Mouse (Mus musculus): ENCODE results near the gene Slc15a1. TPM values are rescaled to one million over a fixed set of nuclear protein-coding genes. Genes with fewer than 3 reads are reported as not detected.

Gene Slc15a1
- polyA plus RNA-seq, 1 experiment from 2014 or later, result 4.4 TPM

GRCm38 (mm10) chr14:121485722-121486121 is 19.3 kb downstream of the Slc15a1 start:
- no peaks in the 10 kb centered on the region for H3K36me3 ChIP-seq
- H3K4me2 ChIP-seq, result no peak overlapping the region
- no peaks in the 10 kb centered on the region for H3K4me1 ChIP-seq
- no peak overlapping the region for H3K27ac ChIP-seq
- H3K4me3 ChIP-seq, result no peak overlapping the region
- H3K27me3 ChIP-seq, result no peaks in the 10 kb centered on the region
- no peak overlapping the region for H3K9ac ChIP-seq
- WGBS, result 85% methylated on average over 1 of the region's 1 CpGs
- H3K9me3 ChIP-seq, result no peaks in the 10 kb centered on the region
- ATAC-seq (ENCODE audit: insufficient number of reproducible peaks, low FRiP score, low TSS enrichment, low read depth), result no peak

DNA sequence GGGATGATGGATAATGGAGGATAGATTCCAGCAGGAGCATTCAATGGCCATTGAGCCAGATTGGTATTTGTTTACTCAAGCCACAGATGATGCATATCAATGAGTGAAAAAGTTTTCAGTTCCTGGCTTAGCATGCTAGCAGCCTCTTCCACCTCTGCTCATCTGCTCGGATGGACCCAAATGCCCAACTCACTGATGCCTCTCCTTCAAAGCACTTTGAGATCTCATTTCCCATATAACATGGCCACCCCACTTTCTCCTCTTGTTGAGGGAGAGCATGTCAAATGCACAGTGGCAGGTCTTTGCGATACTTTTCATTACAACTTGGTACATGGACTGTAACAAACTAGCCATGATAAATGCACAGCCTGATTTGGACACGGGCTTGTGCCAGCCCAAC is 20.6 kb downstream of the Slc15a1 start:
- no peak for ATAC-seq (ENCODE audit: insufficient number of reproducible peaks, low FRiP score, low TSS enrichment, low read depth)
- 92% methylated on average over 3 of the region's 3 CpGs for WGBS
- no peak overlapping the region for H3K4me2 ChIP-seq
- no peak overlapping the region for H3K4me3 ChIP-seq
- no peaks in the 10 kb centered on the region for H3K4me1 ChIP-seq
- H3K9me3 ChIP-seq, result no peaks in the 10 kb centered on the region
- no peak overlapping the region for H3K27ac ChIP-seq
- H3K36me3 ChIP-seq, result no peaks in the 10 kb centered on the region
- no peaks in the 10 kb centered on the region for H3K27me3 ChIP-seq
- no peak overlapping the region for H3K9ac ChIP-seq

DNA sequence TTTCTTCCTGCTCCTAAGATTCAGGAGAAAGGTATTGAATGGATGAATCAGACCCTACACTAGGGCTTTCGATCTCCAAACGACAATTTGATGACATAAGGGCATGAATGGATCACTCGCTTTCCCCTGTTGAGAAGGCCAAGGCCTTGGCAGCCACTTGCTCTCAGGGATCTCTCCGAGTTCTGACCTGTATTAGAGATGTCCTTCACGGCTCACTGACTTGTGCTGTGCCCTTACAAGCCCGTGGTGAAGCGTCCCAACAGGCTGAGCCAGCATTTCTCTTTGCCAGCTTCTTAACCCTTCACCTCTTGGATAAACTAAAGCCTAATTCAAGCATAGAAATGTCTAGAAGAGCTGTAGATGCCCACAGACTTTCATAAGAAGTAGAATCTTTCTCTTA is 22.9 kb downstream of the Slc15a1 start:
- Histone ChIP-seq H3K9me3 (no peaks in the 10 kb centered on the region), H3K36me3 (no peaks in the 10 kb centered on the region), H3K4me3 (no peak overlapping the region), H3K9ac (no peak overlapping the region), H3K4me1 (no peaks in the 10 kb centered on the region), H3K27ac (no peak overlapping the region), H3K4me2 (no peak overlapping the region), H3K27me3 (no peaks in the 10 kb centered on the region)
- WGBS, result 66% methylated on average over 7 of the region's 7 CpGs
- no peak for ATAC-seq (ENCODE audit: insufficient number of reproducible peaks, low FRiP score, low TSS enrichment, low read depth)

GRCm38 (mm10) chr14:121481591-121481990 is 23.5 kb downstream of the Slc15a1 start:
- Histone ChIP-seq H3K27ac (no peak overlapping the region), H3K27me3 (no peaks in the 10 kb centered on the region), H3K9me3 (no peaks in the 10 kb centered on the region), H3K4me1 (no peaks in the 10 kb centered on the region), H3K4me3 (no peak overlapping the region), H3K9ac (no peak overlapping the region), H3K36me3 (no peaks in the 10 kb centered on the region), H3K4me2 (no peak overlapping the region)
- WGBS, result 89% methylated on average over 2 of the region's 2 CpGs
- ATAC-seq (ENCODE audit: insufficient number of reproducible peaks, low FRiP score, low TSS enrichment, low read depth), result no peak

DNA sequence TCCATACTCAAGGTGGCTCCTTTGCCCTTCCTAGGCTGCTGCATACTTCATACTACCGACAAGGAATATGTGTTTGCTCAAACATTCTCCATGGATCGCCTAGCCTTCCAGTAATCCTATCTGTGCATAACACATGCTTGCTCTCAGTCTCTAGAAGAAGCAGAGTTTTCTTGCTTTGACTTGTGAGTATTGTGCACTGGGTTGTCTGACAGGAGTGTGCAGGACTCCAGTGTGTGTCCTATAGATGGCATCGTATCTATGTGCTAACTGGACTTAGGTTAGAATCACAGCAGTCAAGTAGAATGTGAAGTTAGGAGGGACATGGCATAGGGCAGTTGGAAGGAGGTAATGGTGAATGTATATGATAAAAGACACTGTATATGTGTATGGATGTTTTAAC is 26.0 kb downstream of the Slc15a1 start:
- 80% methylated on average over 3 of the region's 3 CpGs for WGBS
- Histone ChIP-seq H3K4me1 (no peaks in the 10 kb centered on the region), H3K4me3 (no peak overlapping the region), H3K27ac (no peak overlapping the region), H3K36me3 (no peaks in the 10 kb centered on the region), H3K9ac (no peak overlapping the region), H3K27me3 (no peaks in the 10 kb centered on the region), H3K9me3 (no peaks in the 10 kb centered on the region), H3K4me2 (no peak overlapping the region)
- no peak for ATAC-seq (ENCODE audit: insufficient number of reproducible peaks, low FRiP score, low TSS enrichment, low read depth)

DNA sequence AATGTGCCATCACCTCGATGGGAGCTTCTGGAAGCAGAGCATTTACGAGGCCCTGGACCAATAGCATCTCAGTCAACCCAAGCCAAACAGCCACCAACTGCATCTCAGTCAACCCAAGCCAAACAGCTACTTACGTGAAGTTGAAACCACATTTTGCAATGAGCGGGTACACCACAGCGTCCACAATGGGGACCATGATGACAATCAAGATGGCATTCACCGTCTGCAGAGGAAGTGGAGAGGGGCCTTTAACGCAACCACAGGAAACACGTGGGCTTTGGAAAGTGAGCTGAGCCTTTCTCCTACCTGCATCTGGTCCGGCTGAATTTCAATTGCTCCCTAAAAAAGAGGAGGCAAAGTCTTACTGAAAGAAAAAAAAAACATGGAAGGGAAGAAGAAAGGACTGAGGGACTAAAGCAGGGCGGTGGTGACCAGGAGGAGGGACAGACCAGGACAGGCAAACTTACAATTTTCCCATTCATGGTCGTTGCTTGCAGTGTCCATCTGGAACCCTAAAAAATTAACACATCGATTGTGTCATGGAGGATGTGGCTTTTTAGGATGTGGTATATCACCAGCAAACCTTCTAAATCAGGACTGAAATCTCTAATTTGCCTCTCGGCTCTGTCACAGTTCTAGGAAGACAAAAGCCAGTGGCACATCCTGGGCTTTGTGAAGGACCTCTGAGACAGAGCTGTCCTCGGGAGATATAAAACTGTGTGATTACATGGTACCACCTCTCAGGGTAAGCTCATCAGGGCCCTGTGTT is 26.9 kb downstream of the Slc15a1 start:
- Histone ChIP-seq H3K9me3 (no peaks in the 10 kb centered on the region), H3K27ac (no peak overlapping the region), H3K36me3 (no peaks in the 10 kb centered on the region), H3K9ac (no peak overlapping the region), H3K27me3 (no peaks in the 10 kb centered on the region), H3K4me2 (no peak overlapping the region), H3K4me1 (no peaks in the 10 kb centered on the region), H3K4me3 (no peak overlapping the region)
- WGBS, result 74% methylated on average over 14 of the region's 14 CpGs
- no peak for ATAC-seq (ENCODE audit: insufficient number of reproducible peaks, low FRiP score, low TSS enrichment, low read depth)

GRCm38 (mm10) chr14:121473869-121474268 is 31.2 kb downstream of the Slc15a1 start:
- H3K4me2 ChIP-seq, result no peak overlapping the region
- H3K27me3 ChIP-seq, result no peaks in the 10 kb centered on the region
- ATAC-seq (ENCODE audit: insufficient number of reproducible peaks, low FRiP score, low TSS enrichment, low read depth), result no peak
- no peak overlapping the region for H3K27ac ChIP-seq
- 73% methylated on average over 4 of the region's 4 CpGs for WGBS
- no peaks in the 10 kb centered on the region for H3K9me3 ChIP-seq
- no peaks in the 10 kb centered on the region for H3K36me3 ChIP-seq
- H3K4me3 ChIP-seq, result no peak overlapping the region
- H3K9ac ChIP-seq, result no peak overlapping the region
- H3K4me1 ChIP-seq, result no peaks in the 10 kb centered on the region

- 74% methylated on average over 11 of the region's 11 CpGs for WGBS
- H3K4me1 ChIP-seq, result no peaks in the 10 kb centered on the region
- no peaks in the 10 kb centered on the region for H3K9me3 ChIP-seq
- no peaks in the 10 kb centered on the region for H3K27me3 ChIP-seq
- no peak overlapping the region for H3K4me3 ChIP-seq
- no peak overlapping the region for H3K27ac ChIP-seq
- no peak overlapping the region for H3K9ac ChIP-seq
- H3K4me2 ChIP-seq, result no peak overlapping the region
- H3K36me3 ChIP-seq, result no peaks in the 10 kb centered on the region
- no peak for ATAC-seq (ENCODE audit: insufficient number of reproducible peaks, low FRiP score, low TSS enrichment, low read depth)
Observed at GRCm38 (mm10) chr14:121471545-121472121, 33.4 kb downstream of the Slc15a1 start.

GRCm38 (mm10) chr14:121469601-121470000 is 35.5 kb downstream of the Slc15a1 start:
- H3K4me3 ChIP-seq, result no peak overlapping the region
- H3K4me1 ChIP-seq, result no peaks in the 10 kb centered on the region
- no peak for ATAC-seq (ENCODE audit: insufficient number of reproducible peaks, low FRiP score, low TSS enrichment, low read depth)
- H3K9me3 ChIP-seq, result no peaks in the 10 kb centered on the region
- H3K27ac ChIP-seq, result no peak overlapping the region
- H3K9ac ChIP-seq, result no peak overlapping the region
- H3K4me2 ChIP-seq, result no peak overlapping the region
- no peaks in the 10 kb centered on the region for H3K27me3 ChIP-seq
- no peaks in the 10 kb centered on the region for H3K36me3 ChIP-seq

GRCm38 (mm10) chr14:121467646-121468045 is 37.4 kb downstream of the Slc15a1 start:
- H3K27ac ChIP-seq, result no peak overlapping the region
- no peaks in the 10 kb centered on the region for H3K9me3 ChIP-seq
- no peaks in the 10 kb centered on the region for H3K4me1 ChIP-seq
- H3K27me3 ChIP-seq, result no peaks in the 10 kb centered on the region
- H3K9ac ChIP-seq, result no peak overlapping the region
- H3K4me2 ChIP-seq, result no peak overlapping the region
- no peak for ATAC-seq (ENCODE audit: insufficient number of reproducible peaks, low FRiP score, low TSS enrichment, low read depth)
- 90% methylated on average over 6 of the region's 6 CpGs for WGBS
- no peaks in the 10 kb centered on the region for H3K36me3 ChIP-seq
- H3K4me3 ChIP-seq, result no peak overlapping the region

DNA sequence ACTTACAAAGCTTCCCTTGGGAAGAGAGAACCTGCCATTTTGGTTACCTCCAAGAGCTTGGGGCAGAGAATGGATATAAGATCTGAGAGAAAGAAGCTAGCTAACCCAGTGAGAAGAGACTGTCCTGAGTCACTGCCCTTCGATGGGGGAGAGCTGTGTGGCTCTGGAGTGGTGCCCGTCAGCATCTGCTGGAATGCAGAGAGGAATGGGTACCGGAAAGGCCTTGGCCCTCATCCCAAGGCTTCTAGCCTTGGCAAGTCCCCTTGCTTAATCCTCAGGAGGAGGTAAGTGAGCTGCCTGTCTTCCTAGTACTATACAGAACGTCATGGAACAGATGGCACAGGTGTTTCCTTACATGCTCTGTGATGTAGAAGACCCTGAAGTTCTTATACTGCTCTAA is 38.6 kb downstream of the Slc15a1 start:
- no peak overlapping the region for H3K4me3 ChIP-seq
- H3K27me3 ChIP-seq, result no peaks in the 10 kb centered on the region
- no peak overlapping the region for H3K27ac ChIP-seq
- no peaks in the 10 kb centered on the region for H3K9me3 ChIP-seq
- ATAC-seq (ENCODE audit: insufficient number of reproducible peaks, low FRiP score, low TSS enrichment, low read depth), result no peak
- WGBS, result 68% methylated on average over 4 of the region's 4 CpGs
- no peaks in the 10 kb centered on the region for H3K36me3 ChIP-seq
- H3K4me1 ChIP-seq, result no peaks in the 10 kb centered on the region
- no peak overlapping the region for H3K4me2 ChIP-seq
- no peak overlapping the region for H3K9ac ChIP-seq

DNA sequence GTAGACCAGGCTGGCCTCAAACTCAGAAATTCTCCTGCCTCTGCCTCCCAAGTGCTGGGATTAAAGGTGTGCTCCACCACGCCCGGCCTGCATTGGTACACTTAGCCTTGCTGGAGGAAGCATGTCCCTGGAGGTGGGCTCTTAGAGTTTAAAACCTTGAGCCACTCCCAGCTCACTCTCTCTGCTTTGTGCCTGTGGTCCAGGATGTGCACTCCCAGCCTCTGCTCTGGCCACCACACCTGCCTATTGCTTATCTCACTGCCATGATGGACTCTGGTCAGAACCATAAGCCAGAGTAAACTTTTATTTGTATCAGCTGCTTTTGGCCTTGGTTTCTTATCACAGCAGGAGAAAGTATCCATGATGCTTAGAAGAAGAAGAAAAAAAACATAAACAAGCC is 40.7 kb downstream of the Slc15a1 start:
- no peak for ATAC-seq (ENCODE audit: insufficient number of reproducible peaks, low FRiP score, low TSS enrichment, low read depth)
- 94% methylated on average over 2 of the region's 2 CpGs for WGBS
- no peak overlapping the region for H3K27ac ChIP-seq
- no peaks in the 10 kb centered on the region for H3K9me3 ChIP-seq
- no peak overlapping the region for H3K9ac ChIP-seq
- H3K27me3 ChIP-seq, result no peaks in the 10 kb centered on the region
- no peaks in the 10 kb centered on the region for H3K4me1 ChIP-seq
- H3K4me2 ChIP-seq, result no peak overlapping the region
- no peak overlapping the region for H3K4me3 ChIP-seq
- no peaks in the 10 kb centered on the region for H3K36me3 ChIP-seq

Data from limb, embryonic 15.5 days (tissue).